Mouse (Mus musculus) thymus, postnatal 25 days (tissue): Measurements from ENCODE around the gene Sall1.

Experiments used
- DNase-seq: peaks from one replicate; pipeline ENCODE4 v3.0.0; 2022

The Sall1 gene

DNA sequence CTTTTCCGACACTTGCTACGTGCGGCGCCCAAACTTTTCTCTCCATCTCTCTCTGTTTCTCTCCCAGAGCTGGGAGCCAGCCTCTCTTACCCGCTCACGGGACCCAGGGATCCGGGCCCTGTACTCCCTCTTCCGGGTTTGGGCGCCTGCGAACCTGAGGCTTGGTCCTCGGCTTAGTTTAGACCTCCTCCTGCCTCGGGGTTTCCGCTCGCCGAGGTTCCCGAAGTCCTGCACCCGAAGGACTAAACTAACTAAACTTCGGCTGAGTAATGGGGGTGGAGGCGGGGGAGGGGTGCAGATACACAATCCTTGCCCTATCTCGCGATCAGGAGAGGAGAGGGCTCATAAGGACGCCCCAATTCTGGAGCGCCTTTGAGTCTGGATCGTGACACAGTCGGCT is at the start of gene Sall1:
Sall1 (minus strand) TSS at position 223 of the 400 bp plus-strand sequence.
- DNase-seq: no peak

DNA sequence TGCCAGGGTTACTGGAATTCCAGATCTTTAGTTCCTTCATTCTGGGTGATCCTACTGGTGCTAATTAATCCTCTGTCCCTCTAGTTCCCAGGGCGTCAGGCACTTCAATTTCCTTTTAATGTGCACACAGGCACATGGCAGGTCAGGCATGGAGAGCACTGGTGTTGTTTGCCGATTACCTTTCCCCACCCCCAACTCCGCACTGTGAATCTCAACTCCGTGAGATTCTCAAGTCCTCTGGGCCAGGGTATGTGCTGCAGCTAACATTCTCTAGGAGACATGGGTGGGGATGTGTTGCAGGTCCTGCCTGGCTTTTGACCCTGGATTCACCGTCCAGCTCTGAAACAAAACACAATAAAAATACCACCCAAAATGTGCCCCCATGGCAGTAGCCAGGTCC is 46.0 kb upstream of the Sall1 start:
- DNase-seq: no peak

DNA sequence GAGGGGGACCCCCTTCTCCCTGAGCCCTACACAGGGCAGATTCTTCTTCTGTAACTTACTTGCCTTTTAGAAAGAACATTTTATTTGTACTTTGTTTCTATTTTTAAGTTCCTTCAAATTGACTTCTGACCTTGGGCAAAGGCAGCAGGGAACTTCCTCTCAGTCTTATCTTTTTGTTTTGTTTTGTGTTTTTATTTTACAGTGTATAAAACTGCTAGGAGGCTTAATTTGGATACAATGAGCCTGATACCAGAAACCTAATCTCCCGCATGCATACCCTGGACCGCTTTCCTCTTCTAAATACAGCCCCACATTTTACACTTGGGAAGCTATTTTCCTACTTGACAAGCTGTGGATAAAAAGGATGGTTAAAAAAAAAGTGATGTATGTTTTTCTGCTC is 35.2 kb upstream of the Sall1 start:
- no peak for DNase-seq

DNA sequence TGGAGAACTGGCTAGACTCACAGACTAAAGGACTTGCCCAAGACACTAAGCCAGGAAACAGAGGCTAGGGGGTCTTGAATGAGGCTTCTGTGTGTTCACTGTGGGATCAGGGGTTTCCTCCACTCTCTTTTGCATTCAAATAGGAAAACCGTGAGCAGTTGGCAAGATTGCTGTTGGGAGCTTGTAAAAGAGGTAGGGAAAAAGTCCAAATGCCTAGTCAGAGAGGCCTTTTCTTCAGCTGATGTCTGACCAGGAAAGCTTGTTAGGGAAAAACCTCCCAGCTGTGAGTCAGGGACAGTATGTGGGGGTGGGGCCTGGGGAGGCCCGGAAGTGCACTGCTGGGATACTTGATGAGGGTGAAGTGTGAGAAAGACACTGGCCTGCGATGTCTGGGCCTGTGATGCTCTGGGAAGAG is 29.0 kb upstream of the Sall1 start:
- no peak for DNase-seq

DNA sequence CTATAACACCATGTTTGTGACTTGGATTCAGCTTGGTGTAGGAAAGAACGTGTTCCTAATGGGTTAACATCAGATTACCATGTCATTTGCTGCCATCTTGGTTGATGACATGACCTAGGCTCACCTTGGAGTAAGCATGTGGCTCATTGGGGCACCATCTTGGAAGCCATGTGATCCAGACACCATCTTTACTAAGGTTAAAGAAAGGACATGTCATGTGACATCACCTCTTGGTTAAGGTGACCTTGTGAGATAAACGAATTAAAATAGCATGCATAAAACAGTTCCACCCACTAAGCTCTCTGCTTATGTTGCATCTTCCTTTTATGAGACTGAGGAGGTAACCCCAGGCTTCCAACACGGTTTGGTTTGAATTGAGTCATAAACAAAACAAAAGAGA is 23.5 kb upstream of the Sall1 start:
- DNase-seq: no peak

DNA sequence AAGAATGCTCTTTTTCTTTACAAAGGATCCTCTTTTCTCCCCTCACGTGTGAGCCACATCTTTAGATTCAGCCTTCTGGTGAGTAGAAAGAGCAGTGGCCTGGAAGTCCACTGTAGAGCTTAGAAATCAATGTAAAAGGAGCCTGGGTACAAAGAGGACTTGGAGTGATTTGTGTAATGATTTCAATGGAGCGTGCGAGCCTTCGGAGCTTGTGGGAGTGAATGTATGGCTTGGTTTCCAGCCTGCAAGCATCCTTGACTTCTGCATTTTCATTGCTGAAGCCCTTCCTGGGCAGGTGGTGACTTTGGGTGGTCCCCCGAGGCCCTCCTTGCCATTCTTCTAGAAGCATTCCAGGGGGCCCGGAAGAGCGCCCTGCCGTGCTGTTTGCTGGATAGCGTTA is 20.1 kb upstream of the Sall1 start:
- DNase-seq: no peak

DNA sequence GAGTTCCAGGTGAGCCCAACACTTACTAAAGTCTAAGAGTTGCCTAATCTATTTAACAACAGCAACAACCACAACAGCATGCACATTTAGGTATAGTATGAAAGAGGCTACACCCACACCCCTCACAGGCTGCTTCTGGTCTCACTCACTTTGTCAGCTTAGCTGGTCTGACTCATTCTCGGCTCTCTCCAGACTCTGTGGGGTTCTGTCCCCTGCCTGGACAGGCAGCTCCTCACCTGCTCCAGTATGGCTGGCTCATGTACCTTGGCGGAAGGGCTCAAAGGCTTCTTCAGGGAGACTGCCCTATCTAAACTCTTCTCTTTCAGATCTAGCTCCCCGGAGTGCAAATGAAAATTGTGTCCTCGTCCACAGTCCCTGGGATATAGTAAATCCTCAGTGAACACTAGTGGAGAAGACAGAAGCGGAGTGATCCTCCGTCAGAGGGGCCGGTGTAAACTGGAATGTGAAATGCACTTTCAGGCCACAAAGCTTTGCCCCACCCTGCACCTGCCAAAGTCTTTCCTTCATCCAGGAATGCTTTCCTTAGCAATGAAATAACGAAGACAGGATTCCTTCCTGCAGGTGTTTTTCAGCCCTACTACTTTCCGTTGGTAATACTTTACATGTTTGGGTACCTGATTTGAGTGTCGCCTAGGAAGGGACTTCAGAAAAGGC is 19.5 kb upstream of the Sall1 start:
- DNase-seq: no peak

DNA sequence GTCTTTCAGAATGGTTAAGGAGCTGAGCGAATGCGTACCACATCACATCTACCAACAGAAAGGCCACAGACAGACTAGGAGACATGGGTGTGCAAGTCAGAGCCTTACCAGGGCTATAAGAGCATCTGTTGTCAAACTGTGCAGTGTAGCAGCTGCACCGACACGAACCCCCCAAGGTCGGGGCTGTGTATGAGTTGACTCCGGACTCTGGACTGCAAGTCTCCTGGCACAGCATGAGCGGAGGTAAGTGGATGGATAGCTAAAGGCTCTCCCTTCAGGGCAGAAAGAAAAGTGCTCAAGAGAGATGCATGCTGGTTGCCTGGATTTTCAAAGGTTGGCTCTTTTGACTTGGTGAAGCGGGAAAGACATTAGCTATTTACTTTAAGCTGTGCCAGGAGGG is 16.8 kb upstream of the Sall1 start:
- DNase-seq: no peak

DNA sequence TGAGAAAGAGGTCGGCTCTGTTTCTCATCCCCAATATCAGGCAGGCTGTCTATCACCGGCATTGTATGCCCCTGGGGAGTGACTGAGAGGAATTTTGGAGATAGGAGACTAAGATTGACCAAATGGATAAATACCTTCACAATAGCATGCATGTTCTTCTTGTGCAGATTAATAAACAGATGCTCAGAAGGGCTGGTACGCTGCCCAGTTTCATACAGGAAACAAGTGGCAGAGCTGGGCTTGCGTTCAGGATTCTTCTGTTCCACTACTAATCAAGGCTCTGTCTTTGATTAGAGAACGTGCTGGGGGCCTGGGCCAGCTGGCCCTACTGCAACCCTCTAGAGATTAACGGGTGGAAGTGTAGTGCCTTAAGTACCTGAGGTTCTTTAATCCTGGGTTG is 15.5 kb upstream of the Sall1 start:
- DNase-seq: no peak

DNA sequence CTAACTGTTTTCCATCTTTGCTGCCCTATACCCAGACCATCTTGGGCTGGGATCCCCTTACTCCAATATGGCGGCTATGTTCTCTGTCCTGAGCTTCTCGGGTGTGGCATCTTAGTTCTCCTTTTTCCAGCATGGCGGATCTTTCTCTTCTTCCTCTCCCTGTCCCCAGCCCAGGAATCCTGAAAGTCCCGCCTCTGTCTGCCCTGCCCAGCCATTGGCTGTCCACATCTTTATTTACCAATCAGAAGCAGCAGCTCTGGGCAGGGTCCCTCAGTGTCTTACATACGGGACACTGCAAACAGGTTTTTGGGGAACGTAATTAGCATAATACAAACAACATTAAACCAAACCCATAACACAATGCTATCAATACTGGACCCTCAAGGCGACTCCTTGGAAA is 8.9 kb upstream of the Sall1 start:
- DNase-seq: no peak

DNA sequence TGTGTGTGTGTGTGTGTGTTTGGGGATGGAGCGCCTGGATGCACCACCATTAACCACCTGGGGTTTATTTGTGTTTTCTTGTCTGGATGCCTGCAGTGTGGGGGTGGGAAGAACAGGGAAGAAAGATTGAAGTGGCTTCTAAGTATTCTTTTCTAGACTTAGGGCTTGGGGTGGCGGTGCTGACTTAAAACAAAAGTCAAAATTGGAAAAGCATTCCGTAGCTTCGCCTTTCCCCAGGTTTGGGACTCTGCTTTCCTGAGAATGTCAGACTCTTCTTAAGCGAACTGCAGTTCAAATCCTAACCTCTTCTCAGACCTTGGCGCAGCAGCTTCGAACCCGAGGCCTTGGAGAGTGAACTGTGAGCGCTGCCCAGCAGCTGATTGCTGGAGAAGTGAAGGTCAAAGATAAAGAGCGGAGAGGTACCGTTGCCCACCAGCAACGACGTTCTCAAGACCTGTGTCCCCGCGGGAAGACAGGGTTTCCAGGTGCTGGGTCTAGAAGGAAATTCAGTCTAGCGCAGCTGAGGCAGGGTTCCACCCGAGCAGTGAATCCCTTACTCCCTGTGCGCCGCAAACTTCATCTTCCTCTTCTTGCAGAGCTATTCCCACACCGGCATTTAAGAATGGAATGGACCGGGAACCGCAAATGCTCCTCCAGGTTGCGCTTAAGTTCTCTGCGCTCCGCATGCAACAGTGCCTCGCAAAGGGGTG is 2.8 kb upstream of the Sall1 start:
- no peak for DNase-seq

DNA sequence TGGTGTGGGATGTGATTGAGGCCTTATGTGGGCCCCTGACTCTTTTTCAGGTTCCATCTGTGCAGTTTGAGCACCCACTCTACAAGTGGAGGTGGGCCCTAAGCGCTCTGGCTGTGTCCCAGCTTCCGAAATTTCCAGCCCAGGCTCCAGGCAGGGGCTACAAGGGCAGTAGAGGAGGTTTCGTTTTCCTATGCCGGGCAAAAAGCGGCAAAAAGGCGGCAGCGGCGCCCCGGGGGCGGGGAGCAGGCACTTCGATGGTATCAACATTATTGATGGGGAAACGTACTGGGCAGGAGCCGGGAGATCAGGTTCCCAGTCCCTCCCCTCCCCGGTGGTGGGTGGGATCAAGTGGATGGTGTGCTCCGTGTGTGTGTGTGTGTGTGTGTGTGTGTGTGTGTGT is 2.3 kb upstream of the Sall1 start:
- DNase-seq: no peak

DNA sequence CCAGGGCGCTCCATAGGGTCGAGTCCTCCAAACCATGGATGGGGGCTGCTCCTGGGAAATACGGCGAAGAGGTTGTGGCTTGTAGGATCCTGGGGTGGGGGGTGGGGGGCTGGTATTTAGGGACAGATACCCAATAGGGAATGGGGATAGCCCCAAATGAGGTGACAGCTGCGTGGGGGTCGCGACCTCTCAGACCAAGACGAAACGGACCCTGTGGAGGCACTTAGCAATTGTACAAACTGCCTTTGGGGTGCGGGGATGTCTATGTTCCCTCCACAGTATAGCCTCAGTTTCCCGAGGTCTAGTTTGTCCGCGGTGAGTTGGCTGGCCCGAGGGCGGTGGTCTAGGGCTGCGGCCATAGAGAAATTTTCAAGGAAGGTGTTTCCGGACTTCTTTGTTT is 1.8 kb upstream of the Sall1 start:
- no peak for DNase-seq

DNA sequence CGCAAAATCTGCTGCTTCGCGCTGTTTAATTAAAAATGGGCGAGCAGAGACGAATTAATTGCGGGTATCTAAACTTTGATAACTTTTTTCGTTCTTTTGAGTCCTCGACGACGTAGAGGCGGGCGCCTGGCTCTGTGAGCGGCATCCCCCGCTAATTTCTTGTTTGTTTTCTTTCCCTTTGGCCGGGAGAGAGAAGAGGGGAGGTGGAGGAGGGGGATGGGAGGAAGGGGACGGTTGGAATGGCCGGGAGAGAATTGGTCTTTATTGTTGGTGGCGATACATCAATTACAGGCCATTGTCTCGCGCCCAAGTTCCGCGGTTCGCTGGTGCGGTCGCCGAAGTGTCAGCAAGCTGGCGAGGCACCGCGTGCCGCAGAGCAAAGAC is 1.2 kb upstream of the Sall1 start:
- no peak for DNase-seq

DNA sequence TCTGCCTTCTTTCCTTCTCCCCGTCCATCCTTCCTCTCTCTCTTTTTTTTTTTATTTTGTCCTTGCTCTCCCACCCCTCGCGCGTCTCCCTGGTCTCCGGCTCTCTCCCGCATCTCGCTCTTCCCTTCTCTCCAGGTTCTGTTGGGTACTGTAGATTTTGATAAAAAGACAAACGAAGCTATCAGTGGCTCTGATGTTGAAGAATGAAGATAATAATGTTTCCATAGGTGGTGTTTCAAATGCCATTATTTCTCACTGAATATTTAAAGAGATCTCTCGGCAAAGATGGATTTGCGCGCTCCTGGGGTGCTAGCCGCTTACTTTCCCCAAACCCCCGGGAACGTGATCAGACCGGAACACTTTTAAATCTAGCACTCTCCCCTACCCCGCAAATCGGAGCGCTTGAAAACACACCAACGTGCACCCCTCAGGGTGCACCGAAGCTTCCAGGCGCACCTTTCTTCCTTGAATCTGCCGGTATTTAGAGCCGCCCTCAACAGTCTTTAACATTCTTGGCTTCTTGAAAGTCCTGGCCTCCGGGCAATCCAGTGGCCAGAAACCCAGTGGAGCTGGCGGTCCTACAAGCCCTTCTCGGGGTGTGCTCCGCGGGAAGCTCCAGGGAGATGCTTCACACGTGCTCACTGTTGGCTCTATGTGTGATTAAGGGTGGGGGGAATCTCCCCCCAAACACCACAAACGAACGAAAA is 702 bp upstream of the Sall1 start:
- no peak for DNase-seq

DNA sequence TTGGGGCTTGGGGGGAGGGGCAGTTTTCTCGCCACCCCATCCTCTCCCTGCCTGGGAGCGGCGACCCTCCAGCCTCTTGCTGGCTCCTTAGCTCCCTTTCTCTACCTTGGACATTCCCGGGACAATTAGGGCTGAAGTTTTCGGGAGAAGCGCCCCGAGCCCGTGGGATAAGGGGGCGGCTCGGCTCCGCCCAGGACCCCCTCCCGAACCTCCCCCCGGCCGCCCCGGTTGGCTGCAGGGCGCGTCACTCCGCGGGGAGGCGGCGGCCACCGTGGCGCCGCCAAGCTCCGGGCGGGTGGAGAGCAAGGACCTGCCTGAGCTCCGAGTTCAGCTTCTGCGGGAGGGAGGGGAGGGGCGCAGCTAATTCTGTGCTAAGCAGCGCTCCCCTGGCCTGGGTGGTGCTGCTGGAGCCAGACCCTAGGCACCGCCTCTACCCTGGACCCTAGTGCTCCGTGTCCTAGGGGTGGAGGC is 556 bp downstream of the Sall1 start:
- no peak for DNase-seq

DNA sequence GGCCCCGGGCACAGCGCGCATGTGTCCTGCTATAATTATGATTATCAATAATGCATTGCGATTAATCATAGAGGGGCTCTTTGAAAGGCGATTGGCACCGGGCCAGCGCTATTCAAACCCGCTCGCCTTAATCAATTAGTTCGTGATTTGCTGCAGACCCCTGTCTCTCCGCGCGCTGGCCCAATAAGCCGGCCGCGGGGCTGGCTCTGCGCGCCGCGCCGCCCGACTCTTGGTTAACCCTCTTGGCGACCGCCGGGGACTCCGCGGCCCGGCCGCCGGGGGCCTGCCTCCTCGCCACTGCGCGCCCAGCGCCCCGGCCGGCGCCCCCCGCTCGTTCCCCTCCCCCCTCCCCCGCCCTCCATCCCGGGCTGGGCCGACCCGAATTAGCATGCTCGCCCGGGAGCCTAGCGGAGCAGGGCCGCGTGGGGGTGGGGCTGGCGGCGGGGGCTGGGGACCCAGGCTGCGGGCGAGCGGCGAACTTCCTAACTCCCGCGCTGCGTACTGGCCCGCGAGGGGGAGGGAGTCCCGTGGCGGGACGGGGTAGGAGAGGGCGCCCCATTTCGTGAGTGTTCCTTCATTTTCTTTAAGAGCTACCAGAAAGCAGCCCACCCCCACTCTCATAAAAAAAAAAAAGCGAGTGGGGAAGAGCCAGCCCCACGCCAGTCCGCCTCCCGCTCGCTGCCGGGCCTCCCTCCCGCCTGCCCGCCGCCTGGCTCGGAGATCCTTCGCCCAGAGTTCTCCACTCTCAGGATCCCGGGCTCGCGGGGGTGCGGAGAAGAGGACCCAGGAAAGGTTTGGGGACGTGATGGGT is 1.2 kb downstream of the Sall1 start:
- no peak for DNase-seq

DNA sequence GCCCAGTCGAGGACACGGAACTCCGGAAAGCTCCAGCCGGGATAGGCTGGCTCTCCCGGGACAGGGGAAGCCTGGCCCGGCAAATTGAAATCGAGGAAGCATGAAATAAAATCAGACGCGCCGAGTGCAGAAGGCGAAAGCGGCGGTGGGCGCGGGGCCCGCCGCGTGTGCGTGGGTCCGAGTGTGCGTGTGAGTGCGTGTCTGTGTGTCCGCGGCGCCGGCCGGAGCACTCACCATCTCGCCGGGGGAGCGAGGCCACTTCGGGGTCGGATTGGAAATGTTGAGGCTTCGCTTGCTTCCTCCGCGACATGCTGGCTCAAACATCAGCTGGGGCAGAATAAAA is 1.9 kb downstream of the Sall1 start:
- DNase-seq: no peak

DNA sequence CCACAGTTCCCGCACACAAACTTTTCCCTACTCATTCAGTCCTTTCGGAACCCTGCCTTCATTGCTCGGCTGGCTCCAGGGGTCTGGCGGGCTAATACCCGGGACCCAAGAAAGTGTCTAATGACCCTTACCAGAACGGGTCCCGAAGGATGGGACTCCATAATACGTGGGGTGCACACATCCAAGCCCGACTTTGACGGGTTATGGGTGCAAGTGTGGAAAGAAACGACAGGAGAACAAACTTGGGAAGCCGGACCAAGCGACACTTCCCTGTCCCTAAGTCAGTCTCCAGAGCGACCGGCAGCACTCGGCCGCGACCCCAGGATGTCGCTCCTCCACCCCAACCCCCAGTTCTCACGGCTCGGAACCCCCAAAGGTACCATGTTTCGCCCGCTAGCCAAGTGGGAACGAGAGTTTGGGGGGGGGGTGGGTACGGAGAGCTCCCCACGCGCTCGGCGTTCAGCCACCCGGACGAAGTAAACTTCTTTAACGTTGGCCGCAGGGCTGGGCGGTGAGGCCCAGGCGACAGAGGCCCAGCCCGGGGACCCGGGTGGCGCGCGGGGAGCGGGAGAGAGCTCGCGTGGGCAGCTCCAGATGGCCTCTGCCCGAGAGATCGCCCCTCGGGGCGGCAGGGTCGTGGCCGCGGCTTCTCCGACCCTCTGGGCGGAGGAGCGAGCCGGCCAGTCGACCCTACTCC is 2.4 kb downstream of the Sall1 start:
- DNase-seq: no peak

DNA sequence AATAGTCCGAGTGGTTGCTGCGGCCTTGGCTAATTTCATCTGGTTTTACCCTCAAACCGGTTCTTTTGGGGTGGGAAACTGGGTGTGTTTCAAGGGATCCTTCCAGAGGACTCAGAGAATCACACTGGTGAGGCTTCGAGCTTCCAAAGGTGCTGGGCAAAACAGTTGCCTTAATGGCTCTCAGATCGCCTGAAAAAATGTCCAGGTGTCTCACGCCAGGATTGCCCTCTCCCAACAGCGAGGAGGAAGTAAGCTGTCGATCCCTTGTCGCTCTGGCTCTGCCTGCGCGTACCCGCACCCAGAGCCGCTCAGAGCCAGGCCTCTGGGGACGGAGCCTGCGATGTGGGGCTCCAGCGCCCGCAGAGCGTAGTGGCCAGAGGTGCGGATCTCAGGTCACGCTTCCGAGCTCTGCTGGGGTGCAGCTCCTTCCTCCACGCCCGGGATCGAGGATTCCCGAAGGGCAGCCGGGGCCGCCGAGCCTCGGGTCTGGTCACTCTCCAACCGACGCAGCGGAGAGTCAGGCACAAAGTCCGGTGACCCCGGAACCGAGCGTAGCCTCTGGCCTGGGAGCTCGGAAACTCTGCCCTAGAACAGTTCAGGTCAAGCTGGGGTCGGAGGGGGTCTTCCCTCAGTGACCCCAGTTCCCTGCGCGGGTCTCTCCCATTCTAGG is 3.1 kb downstream of the Sall1 start:
- no peak for DNase-seq

DNA sequence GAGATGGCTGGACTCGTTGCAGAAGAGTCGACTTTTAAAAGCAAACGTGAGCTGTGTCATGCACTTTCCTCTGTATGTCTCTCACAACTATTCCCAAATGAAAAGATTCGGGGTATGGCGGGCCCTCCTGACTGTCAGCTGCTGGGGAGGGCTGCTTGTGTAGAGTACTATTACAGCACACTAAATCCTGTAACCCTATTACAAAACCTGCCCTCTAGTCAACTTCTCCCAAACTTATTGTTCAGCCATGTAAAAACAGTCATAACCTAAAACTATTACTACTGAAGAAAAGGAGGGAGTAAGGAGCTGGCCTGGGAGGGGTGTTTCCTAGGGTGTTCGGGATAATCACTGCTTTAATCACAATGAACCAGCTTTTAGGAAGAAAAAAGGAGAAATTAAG is 4.1 kb downstream of the Sall1 start:
- DNase-seq: no peak

DNA sequence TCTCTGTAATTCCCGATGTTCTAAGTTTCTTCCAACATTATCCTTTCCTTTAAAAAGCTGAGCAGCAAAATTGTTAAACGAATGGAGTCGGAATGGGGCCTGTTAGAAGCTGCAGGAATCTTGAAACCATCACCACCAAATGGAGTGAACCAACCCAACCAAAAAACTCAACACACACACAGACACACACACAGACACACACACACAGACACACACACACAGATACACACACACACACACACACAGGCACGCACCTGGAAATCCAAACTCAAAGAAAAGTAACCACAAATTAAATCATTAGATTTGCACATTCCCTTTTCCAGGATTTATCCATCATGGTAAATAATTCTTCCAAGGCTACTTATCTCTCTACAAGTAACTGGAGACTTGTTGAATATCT is 5.0 kb downstream of the Sall1 start:
- DNase-seq: no peak
